Mouse (Mus musculus) urinary bladder, postnatal 25 days (tissue): Measurements from ENCODE around the gene Dusp18.
"Not testable (repeated sequence)": the region's sequence is repeated elsewhere in the genome, so short reads cannot be mapped to it uniquely, and the experiment has no call there.

Source experiments
- DNase-seq: peaks from one replicate; pipeline ENCODE4 v3.0.0; 2022; ENCODE audit warnings: low spot score

Dusp18 gene

DNA sequence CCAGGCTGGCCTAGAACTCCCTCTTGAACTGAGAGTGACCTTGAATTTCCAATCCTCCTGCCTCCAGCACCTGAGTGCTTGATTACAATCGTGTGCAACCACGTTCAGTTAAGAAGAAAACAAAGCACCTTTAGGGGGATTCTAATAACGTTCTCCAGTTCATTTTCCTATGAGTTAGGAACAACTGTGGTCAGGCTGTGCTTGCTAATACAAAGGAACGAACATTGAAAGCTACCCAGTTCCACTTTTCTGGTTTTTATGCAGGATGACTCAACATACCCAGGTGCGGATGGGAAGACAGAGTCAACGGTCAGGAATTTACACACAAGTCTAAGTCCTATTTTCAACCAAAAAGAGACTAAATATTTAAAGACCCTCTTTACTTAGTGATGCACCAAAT lies 1.1 kb upstream of the Dusp18 start:
- DNase-seq: no peak

DNA sequence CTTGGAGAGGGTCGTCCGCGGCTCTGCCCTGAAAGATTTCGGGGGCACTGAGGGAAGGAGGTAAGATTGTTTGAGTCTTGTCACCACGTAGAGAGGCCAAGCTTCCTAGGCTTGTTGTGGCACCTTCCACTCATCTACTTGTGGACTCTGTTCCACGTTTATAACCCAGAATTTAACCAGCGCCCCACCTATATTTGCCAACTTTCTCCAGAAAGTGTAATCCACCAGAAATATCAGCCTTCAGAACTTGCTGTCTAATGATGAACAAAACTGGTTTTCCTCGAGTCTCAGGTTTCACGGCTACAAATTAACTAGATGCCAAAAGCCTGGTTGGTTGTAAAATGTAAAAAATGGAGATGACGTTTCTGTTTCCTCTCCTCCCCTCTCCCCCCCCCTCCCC lies 418 bp downstream of the Dusp18 start:
- no peak for DNase-seq

DNA sequence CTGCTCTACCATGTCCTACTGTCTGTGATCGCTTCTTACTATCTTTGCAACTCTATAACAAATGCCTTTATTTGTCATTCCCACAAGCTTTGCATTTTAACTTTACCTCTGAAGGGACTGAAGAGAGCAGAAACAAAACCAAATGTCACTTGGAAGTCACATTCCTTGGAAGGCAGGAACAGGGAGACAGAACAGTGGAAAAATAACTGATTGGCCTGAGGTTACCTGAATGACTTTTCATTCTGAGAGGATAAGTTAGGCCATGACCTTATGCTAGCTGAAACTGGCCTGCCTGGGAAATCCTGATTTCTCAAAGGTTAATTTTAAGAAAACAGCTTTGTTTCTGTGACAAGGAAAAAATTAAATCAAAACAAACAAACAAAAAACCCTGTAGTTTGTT lies 893 bp downstream of the Dusp18 start:
- DNase-seq: no peak

DNA sequence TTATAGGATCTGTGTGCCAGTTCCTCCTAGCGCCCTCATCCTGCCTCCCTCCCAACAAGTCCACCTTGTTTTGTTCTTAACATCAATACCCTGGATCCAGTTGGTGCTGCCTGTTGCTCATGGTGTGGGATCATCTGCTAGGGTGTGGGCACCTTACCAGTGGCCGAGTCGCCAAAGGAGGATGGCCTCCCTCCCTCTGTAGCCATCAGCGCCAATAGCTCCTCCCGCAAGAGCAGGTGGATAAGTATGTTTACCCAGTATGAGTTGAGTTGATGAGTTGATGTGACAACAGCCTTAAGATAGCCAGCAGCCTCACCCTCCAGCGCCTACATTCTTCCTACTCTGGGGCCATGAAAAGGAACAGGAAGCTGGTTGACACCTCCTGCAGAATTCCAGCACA lies 5.3 kb downstream of the Dusp18 start:
- DNase-seq: no peak

DNA sequence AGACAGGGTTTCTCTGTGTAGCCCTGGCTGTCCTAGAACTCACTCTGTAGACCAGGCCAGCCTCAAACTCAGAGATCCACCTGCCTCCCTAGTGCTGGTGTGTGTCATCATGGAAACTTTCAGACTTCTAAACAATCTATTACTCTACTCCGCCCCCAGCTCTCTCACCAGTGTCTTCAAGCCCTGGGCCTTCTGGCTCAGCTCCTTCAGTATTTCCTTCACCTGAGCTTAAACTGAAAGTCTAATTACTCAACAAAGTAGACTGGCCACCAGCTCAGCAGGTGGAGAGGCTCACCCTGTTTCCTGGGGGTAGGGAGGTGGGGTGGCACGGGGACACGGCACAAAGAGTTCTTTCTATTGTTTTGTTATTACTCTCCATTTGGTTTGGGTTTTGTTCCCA lies 7.5 kb downstream of the Dusp18 start:
- no peak for DNase-seq

DNA sequence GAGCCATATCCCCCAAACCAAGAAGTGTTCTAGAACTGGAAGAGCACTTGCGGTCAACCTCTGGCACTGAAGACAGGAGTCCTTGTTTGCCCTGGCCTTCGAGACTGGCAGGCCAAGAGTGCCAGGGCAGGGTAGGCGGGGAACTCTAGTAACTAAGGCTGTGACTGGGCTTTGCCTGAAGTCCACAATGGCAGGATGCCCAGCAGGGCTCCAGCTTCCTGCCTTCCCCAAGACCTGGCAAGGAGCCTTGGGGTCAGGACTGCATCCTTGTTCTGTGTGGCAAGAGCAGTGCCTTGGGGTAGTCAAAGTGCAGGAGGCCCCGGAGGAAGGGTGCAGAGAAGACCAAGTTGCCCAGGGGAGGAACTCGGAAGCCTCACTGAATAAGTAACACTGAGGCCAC lies 8.0 kb downstream of the Dusp18 start:
- no peak for DNase-seq

DNA sequence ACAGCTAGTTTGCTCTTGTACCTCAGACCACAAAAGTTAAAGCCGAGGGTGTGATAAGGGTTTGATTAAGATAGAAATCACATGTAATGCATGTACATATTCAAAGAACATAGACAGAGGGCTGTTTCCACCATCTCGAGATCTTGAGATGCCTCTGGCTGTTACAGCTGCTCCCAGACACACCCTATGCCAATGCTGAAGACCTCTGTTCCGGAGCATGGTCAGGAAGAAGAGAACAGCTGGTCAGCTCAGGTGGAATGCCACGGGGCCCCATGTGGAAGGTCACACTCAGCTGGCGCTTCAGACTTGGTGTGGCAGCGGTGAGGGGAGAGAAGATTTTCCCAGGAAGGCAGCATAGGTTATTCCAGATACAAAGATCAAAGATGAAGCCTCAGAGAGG lies 9.6 kb downstream of the Dusp18 start:
- DNase-seq: no peak

DNA sequence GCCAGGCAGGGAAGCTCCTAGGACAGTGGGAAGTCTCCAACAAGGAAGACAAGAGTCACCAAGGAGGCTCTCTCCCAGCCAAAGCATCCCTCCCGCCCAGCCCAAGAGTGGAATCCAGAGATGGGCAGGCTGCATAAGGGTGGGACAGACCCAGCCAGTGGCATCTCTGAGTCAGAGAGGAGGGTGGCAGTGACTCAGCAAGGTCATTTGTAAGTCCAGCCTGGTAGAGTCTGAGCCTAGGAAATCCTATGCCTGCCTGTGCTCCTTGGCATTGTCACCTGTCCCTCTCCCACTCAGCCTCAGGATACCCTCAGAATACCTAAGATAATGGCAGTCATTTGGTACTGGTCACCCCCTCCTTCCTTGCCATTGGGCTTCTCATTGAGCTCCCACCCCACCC lies 10.4 kb downstream of the Dusp18 start:
- no peak for DNase-seq

DNA sequence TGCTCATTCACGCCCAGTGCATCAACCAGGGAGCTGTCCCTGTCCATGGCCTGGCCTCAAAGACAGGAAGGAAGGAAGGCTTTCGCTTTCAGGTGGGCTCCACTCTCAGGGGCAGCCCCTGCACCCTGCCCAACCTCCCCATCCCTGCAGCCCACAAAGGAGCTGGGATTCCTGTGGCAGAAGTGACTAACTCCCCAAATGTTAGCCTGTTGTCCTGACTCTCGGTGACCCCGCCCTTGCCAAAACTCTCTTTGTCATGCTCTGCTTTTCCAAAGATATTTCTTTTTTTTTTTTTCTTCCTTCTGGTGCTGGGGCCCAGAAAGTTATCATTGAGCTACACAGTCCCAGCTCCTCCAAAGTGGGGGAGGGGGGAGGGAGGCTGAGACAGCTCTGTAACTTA lies 14.2 kb downstream of the Dusp18 start:
- no peak for DNase-seq

DNA sequence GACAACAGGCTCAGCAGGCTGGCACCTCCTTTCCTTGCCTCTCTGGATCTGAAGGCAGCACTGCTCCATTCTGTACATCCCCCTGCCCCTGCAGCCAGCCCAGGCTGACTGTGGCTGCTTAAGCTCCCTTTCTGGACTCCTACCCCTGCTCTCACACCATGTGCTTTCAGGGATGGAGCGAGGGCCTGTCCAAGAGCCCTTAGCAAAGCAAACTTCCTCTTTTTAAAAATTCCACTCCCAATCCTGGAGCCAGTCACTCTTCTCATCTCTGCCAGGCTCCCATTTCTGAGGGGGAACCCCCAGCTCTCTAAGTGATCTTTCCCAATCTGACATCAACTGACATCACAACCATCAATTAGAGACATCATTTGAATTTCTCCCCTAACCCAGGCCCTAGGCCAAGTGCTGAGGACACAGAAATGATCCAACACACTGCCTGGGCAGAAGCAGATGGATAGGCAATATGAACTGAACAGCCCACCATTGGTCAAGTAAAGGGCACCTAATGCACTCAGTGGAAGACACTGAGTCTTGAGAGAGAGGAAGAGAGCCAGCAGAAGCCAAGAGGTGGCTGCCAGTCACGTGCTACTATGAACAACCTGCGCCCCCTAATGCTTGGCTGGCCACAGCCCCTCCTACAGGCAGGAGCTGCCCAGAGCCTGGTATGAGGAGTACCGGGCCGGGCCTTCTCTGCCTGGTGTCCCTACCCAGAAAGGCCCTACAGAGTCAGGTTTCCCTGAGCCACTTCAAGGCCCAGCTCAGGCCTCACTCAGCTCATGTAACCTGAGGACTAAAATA lies 15.7 kb downstream of the Dusp18 start:
- DNase-seq: no peak

DNA sequence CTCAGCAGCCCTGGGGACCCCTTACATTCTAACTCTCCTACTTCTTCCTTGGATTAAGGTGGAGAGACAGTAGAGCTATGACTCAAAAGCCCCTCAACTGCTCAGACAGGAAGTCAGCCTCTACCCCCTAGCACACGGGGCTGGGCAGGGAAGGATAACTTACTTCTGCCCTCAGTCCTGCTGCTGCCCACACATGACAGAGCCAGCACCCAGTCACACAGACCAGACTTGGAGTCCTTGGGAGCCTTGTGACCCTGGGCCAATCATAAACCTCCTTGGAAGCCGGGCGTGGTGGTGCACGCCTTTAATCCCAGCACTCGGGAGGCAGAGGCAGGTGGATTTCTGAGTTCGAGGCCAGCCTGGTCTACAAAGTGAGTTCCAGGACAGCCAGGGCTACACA lies 16.4 kb downstream of the Dusp18 start:
- DNase-seq: not testable (repeated sequence)

DNA sequence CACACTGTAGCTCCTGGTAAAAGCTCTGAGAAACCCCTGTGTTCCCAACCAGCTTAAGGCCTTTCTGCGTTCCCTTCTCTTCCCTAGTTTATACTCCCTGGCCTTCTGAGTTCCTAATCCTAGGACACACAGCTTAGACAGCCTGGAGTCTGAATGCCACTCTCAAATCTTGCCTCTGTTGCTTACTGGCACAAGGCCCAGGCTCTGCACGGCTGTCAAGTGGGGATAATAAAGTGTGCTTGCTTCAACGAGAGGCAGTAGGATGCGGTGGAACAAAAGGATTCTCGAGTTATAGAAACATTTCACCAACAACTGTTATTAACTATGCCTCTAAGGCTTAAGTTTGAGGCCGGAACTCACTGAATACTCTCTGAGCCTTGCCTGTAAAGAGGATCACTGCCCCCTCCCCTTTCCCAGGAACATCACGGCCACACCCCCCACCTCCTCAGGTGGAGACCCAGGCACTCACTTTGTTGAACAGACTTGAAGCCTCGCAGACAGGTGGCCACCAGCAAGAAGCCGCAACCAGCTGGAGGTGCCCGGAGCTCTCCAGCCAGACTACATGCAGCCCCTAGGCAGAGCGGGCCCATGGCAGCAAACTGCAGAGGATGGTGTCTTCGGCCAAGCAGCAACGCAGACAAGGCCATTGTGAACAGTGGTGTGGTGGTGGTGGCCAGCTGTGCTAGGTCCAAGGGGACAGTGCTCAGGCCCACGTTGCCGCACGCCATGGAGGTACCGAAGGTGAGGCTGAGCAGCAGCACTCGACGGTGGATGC lies 17.2 kb downstream of the Dusp18 start:
- DNase-seq: no peak

DNA sequence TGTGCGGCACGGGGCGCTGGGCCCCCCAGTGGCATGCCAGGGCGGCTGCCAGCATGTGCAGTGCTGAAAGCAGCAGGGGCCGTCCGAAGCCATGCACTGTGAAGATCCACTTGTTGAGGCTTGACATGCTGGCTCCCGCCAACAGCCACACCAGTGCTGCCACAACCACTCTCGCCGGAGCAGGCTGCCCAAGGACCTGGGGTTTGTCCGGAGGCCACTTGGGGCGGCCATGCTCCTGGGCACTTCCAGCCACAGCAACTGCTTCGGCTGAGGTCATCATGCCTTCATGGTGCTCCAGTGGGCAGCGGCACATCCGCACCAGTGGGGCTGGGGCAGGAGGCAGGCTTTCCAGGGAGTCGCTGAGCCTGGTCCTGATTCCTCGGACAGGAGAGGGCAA lies 17.8 kb downstream of the Dusp18 start:
- no peak for DNase-seq

DNA sequence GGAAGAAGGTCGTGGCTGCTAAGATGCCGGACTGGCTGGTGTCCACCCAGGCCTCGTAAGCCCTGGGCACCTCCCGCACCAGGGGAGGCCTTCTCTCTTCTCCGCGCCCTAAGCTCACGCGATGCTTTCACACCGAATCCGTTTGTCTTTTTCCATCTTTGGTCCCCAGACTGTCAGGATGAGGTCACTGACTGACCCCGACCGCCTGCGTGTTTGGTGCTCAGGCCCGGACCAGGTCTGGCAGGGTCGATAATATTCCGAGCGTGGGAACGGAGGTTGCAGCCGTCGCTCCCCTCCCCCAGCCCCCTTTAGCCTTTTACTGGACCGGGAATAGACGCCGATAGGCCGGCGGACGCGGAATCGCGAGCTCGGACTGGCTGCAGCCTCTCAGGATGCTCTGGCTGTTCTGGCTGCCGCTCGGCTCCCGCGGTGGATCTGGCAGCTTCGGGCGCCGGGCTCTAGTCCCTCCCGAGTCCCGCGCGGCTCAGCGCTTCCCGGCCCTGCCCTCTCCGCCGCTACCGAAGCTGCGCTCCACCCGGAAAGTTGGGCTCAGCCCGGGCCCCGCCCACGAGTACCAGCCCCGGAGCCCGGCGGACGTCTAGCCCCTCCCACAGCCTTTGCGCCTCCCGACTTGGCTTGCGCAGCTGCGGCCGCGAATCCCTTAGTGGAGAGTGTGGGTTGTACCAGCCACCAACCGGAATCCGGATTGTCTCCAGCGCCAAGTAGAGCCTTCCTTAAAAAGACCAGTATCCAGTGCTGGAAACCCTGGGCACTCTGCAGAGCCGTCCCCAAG lies 18.5 kb downstream of the Dusp18 start:
- peak; percentile 89 for DNase-seq

DNA sequence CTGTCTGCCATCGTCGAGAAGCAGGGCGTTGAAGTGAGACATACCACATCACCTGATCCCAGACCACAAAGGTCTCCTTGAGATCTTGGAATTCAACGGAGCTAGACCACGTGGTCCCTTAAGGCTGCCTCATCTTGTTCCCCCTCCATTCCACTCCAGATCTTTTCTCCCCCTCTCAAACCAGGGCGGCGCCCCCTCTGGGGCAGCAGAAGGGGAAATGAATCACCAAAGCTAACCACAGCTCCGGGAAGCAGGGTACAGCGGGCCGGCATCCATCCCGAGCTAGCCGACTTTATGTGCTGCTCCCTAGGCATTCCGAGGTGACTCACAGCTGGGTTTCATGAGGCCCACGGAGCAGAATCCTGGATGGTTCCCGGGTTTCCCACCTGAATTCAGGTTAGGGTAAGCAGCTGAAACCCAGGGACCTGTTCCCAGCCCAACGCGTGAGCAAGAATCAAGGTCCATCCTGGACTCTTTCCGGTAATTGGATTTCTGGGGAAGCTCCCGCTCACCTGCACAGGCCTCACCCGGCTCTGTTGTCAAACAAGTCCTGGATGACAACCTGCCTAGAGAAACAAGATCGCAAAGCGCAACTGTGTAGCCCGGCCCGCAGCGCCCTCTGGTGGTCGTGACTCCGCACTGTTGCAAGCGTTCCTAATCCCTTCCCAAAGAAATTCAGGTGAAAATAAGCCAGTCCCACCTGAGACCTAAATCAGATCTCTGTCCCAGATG lies 19.2 kb downstream of the Dusp18 start, which contains the start of gene Slc35e4:
Gene Slc35e4 (minus strand): TSS at position 556 of the 732 bp plus-strand sequence.
- peak; percentile 87 for DNase-seq

DNA sequence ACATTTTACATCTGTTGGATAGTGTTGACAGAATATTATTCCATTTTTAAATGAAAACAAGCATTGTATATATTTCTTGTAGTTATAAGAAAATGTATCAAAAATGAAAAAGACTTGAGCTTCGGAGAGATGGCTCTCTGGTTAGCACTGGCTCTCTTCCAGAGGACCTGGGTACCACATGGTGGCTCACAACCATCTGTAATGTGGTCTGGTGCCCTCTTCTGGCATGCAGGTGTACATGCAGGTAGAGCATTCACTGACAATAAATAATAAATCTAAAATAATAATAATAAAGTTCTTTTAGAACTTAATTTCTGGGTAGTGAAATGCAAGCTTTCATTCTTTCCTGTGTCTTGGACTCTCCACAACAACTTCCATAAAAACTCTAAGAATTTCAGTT lies 23.7 kb downstream of the Dusp18 start:
- no peak for DNase-seq

DNA sequence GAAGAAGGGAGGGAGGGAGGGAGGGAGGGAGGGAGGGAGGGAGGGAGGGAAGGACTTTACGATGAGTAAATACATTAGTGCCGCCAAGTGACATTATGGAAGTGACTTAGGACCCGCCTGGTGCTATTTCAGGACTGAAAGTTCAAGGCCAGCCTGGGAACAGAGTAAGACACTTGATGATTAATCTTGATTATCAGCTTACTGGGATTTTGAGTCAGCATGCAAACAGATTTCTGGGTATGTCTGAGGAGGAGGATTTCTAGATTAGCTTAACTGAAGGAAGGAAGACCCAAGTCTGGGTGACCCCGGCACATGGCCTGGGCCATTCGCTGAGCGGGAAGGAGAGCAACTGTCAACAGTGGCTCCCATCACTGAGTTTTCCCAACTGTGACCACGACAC lies 25.4 kb downstream of the Dusp18 start:
- DNase-seq: no peak

DNA sequence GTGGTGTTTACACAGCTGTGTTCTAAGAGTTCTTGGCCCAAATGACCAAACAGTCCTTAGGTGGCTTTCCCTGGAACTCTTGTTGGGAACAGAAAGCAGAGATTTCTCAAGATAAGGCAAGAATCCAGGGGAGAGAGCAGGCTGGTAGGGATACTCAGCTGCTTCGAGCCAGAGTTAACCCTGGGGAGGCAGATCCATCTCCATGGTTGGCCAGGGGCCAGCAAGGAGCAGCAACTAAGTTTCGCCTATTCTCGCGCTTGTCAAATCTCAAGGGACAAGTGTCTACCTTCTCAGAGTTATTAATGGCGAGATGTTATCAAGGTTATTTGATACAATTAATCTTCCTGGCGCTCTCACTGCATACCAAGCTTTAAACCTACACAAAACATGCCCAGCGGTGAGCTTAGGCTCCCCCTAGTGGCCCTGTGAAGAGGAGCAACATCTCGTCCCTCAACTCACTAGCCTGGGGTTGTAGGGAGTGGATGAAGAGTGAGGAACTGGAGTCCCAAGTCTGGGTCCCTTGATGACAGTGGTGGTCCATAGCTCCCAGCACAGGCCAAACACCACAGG lies 26.3 kb downstream of the Dusp18 start:
- peak; percentile 51 for DNase-seq

DNA sequence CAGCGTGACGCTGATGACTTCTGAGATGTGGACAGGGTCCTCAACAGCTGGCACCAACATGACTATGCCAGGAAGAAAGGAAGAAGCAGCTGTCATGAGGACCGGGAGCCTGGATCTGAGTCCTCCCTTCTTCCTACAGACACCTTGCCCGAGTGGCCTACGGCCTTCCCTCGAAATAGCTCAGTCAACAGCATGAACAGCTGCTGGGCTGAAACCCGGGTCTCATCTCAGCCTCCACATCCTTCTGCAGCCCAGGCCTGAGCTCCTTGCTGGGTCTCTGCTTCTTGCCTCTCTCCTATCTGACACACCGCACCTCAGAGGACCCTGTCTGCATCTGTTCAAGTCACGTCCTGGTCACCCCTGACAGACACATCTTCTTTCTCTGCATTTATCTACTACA lies 27.1 kb downstream of the Dusp18 start:
- no peak for DNase-seq

DNA sequence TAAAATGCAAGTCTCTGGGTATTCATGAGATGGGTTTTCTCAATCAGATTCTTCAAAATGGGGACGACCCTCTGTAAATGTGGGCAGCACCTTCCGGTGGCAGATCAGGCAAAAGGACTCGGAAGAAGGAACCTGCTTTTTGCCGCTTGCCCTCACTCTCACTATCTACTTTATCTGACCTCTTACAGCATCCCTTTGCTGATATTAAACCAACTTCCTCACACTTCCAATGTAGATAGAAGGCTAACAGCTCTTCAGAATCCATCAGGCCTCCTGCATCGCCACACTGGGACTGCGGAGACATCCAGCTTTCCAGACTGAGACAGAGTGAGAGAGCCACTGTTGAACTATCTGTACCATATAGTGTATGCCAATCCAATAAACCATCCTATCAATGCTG lies 27.7 kb downstream of the Dusp18 start:
- DNase-seq: no peak

DNA sequence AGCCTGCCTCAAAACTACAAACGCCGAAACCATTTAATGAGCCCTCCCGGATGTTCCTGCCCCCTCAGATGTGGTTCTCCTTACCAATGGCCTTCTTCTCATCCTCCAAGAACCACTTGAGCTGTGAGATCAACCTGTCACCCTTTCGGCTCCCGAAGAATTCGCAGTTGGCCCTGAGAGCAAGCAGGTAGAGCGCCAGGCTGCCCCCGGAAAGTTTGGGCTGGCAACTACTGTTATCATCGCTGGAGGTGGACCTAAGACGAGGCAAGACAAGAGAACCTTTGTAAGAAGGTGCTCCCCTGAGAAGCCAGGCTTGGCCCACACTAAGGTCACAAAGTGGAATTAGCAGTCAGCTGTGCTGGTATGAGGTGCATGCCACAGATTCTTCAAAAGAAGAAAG lies 30.9 kb downstream of the Dusp18 start:
- no peak for DNase-seq

DNA sequence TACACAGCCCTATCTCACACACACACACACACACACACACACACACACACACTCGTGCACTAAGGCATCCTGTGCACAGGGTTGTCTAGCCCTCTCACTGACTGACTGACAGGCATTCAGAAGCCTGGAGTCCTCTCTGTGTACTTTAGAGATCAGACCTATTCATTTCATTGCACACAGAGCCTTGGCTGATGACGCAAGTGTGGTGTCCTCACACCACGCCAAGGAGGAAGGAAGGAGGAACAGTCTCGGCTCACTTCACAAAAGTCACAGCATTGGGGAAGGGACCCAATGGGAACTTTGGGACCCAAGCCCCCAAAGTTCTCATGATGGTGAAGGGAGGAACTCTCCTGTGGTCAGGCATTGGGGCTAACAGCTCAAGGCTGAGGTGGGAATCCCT lies 35.0 kb downstream of the Dusp18 start:
- no peak for DNase-seq
